Mouse (Mus musculus) layer of hippocampus, postnatal 14 days (tissue): ENCODE measurements around the gene Map3k7cl. TPM values are rescaled to one million over a fixed set of nuclear protein-coding genes. Genes with fewer than 3 reads are reported as not detected.

Experiments
- DNase-seq, 2 experiments: peaks; one replicate each; pipeline ENCODE4 v3.0.0; 2021 to 2022; ENCODE audit warnings: low spot score in 2 of 2, mixed read lengths in 1 of 2
- total RNA-seq, 2 experiments: library from RNA; stranded (reverse); gene quantifications; 2 replicates each; pipeline ENCODE4 v1.2.3; 2021

The Map3k7cl gene
- total RNA-seq, 2 experiments from 2014 or later = 0.71 to 0.91 TPM

- no peak for DNase-seq
Observed at GRCm38 (mm10) chr16:87635213-87635755, 82.2 kb downstream of the Map3k7cl start.

- no peak for DNase-seq
Observed at GRCm38 (mm10) chr16:87635841-87636240, 82.7 kb downstream of the Map3k7cl start.

- DNase-seq = no peak
Observed at GRCm38 (mm10) chr16:87638098-87638497, 85.0 kb downstream of the Map3k7cl start.

- DNase-seq = no peak
Observed at GRCm38 (mm10) chr16:87642234-87642633, 89.1 kb downstream of the Map3k7cl start.

- no peak for DNase-seq
Observed at GRCm38 (mm10) chr16:87644111-87644770, 91.1 kb downstream of the Map3k7cl start.

Other genes with a start within 250 kb of the Map3k7cl start
- 10 to 100 TPM; 17.1 to 17.7 TPM for gene N6amt1, start 199.1 kb upstream of the Map3k7cl start, total RNA-seq
- 10 to 100 TPM; 44.3 to 47.7 TPM for gene Ltn1, start 120.7 kb upstream of the Map3k7cl start, total RNA-seq
- 10 to 100 TPM in 1 of 2 experiments, 1 to 10 TPM in 1; 9.3 to 10.5 TPM for gene Rwdd2b, start 112.8 kb upstream of the Map3k7cl start, total RNA-seq
- 10 to 100 TPM; 48.7 to 52.8 TPM for gene Usp16, start 98.6 kb upstream of the Map3k7cl start, total RNA-seq
- gene Cct8, start 57.5 kb upstream of the Map3k7cl start, total RNA-seq = 100 to 1,000 TPM; 171 to 179 TPM
- gene Bach1, start 145.6 kb downstream of the Map3k7cl start, total RNA-seq = 10 to 100 TPM; 14.5 to 15.6 TPM